Mouse (Mus musculus): ENCODE measurements around the gene Prkca. TPM values are rescaled to one million over a fixed set of nuclear protein-coding genes. Genes with fewer than 3 reads are reported as not detected.

The Prkca gene
- total RNA-seq, 1 experiment from 2014 or later: 10.1 TPM

DNA sequence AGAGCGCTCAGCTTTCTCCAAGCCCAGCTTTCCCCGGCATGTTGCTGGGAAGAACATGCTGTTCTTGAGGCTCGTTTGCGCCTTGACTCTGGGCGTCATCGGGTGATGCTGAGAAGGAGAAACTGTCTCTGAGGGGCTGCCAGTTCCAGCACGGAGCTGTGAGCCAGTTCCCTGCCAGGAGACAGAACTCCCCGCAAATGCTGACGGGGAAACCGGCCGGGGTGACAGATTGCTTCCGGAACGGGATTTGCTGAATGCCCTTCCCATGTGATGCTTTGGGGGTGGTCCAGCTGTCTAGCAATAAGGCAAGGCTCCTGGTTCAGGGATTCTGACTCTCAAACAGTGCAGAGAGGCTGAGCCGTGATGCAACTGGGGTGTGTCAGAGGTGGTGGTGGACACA is 320.5 kb downstream of the Prkca start:
- ATAC-seq (ENCODE audit: extremely low read depth, insufficient number of reproducible peaks, low FRiP score, poor library complexity, severe bottlenecking): no peak

DNA sequence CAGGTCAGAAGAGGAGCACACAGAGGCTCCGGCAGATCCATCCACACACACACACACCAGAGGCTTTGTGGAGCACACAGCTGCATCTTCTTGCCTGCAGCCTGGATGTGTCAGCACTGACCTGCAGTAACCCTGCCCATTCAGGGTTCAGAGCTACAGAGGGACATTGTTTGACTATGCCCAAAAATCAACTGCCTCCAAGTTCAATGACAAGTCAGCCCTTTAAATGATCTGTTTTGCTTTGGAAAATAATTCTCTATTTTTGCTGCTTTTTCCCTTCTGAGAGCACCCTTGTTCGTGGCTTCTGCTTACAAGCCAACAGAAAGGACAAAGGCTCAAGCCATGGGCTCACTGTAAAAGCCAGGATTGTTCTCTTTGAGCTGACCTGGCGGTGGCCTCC is 322.8 kb downstream of the Prkca start:
- ATAC-seq (ENCODE audit: extremely low read depth, insufficient number of reproducible peaks, low FRiP score, poor library complexity, severe bottlenecking): no peak

- ATAC-seq (ENCODE audit: extremely low read depth, insufficient number of reproducible peaks, low FRiP score, poor library complexity, severe bottlenecking): no peak
These were observed 328.4 kb downstream of the Prkca start for GRCm38 (mm10) chr11:108015284-108015683.

DNA sequence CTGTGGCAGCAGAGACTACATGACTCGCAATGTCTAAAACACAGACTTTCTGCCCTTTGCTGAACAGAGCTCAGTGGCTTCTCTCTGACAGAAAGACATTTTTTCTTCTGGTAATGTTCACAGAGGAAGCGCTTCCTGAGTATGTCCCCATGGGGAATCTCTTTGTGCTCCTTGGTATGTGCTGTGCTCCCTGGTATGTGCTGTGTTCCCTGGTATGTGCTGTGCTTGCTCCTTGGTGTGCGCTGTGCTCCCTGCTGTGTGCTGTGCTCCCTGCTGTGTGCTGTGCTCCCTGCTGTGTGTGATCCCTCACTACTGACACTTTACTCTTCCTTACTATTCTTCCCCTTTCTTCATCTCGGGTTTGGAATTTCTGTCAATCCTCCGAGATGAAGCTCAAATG is 330.3 kb downstream of the Prkca start:
- no peak for ATAC-seq (ENCODE audit: extremely low read depth, insufficient number of reproducible peaks, low FRiP score, poor library complexity, severe bottlenecking)

DNA sequence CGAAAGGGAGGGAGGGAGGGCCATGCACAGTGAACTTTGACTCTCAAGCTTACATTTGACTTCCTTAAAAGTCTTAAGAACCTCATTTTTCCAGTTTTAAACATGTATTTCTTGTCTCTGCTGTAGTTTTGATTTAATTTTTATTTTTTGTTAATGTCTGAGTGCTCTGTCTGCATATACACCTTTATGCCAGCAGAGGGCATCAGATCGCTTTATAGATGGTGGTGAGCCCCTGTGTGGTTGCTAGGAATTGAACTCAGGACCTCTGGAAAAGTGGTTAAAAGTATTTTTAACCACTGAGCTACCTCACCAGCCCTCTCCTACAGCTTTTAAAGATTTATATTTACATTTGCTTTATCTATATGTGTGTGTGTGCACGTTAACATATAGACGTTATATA is 333.3 kb downstream of the Prkca start:
- no peak for ATAC-seq (ENCODE audit: extremely low read depth, insufficient number of reproducible peaks, low FRiP score, poor library complexity, severe bottlenecking)

- no peak for ATAC-seq (ENCODE audit: extremely low read depth, insufficient number of reproducible peaks, low FRiP score, poor library complexity, severe bottlenecking)
These were observed 344.8 kb downstream of the Prkca start for GRCm38 (mm10) chr11:107998891-107999290.

- no peak for ATAC-seq (ENCODE audit: extremely low read depth, insufficient number of reproducible peaks, low FRiP score, poor library complexity, severe bottlenecking)
These were observed 346.6 kb downstream of the Prkca start for GRCm38 (mm10) chr11:107996896-107997670.

GRCm38 (mm10) chr11:107994487-107994886 is 349.2 kb downstream of the Prkca start:
- ATAC-seq (ENCODE audit: extremely low read depth, insufficient number of reproducible peaks, low FRiP score, poor library complexity, severe bottlenecking): no peak

GRCm38 (mm10) chr11:107993792-107994191 is 349.9 kb downstream of the Prkca start:
- ATAC-seq (ENCODE audit: extremely low read depth, insufficient number of reproducible peaks, low FRiP score, poor library complexity, severe bottlenecking): no peak

- no peak for ATAC-seq (ENCODE audit: extremely low read depth, insufficient number of reproducible peaks, low FRiP score, poor library complexity, severe bottlenecking)
These were observed 351.2 kb downstream of the Prkca start for GRCm38 (mm10) chr11:107992500-107992899.

DNA sequence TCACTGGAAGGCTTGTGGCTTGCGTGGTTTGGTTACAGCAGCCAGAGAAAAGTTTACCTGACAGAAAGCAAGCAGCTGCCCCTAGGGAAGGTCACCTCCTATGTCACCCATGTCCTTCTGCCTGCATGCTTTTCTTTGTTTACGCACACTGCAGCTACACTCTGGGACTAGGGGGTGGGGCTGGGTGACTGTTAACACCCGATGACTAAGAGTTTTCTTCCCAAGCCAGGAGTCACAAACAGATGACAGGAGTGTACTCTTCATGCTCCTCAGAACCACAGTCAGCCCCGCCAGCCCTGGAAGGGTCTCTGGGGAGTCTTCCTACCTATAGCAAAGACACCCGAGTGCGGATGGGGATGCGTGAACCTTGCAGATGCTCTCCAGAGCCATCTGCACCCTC is 351.7 kb downstream of the Prkca start:
- ATAC-seq (ENCODE audit: extremely low read depth, insufficient number of reproducible peaks, low FRiP score, poor library complexity, severe bottlenecking): no peak

DNA sequence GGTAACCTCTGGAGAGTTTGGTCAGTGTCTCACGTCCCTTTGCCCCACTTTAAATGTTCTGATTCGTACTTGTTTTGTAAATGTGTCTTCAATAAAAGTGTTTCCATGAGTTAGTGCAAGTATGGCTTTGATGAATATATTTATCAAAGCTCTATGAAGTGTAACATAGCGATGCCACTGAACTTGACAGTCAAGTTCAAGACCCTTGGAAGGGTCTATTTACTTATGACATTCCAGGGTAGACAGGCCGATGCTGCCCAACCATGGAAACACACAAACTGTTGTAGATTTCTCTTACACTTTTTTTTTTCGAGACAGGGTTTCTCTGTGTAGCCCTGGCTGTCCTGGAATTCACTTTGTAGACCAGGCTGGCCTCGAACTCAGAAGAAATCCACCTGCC is 354.5 kb downstream of the Prkca start:
- no peak for ATAC-seq (ENCODE audit: extremely low read depth, insufficient number of reproducible peaks, low FRiP score, poor library complexity, severe bottlenecking)

- ATAC-seq (ENCODE audit: extremely low read depth, insufficient number of reproducible peaks, low FRiP score, poor library complexity, severe bottlenecking): no peak
These were observed 357.8 kb downstream of the Prkca start for GRCm38 (mm10) chr11:107985941-107986340.

DNA sequence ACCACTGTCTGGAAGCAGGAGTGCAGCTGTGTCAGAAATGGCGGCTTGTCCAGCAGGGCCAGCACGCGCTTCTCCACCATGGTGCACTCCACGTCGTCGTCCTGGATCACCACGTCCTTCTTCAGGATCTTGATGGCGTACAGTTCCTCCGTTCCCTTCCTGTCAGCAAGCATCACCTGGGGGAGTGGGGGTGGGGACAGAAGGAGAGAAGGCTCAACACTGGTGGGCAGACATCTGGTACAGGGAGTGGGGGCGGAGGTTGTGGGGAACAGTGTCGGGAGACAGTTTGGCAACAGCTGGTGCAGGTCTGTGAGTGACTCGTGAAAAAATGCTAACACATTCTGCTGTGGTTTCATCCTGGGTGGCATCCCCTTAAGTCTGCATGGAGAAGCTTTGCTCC is 359.8 kb downstream of the Prkca start:
- ATAC-seq (ENCODE audit: extremely low read depth, insufficient number of reproducible peaks, low FRiP score, poor library complexity, severe bottlenecking): no peak

- no peak for ATAC-seq (ENCODE audit: extremely low read depth, insufficient number of reproducible peaks, low FRiP score, poor library complexity, severe bottlenecking)
These were observed 360.5 kb downstream of the Prkca start for GRCm38 (mm10) chr11:107983224-107983623.

GRCm38 (mm10) chr11:107982225-107982896 is 361.4 kb downstream of the Prkca start:
- no peak for ATAC-seq (ENCODE audit: extremely low read depth, insufficient number of reproducible peaks, low FRiP score, poor library complexity, severe bottlenecking)

DNA sequence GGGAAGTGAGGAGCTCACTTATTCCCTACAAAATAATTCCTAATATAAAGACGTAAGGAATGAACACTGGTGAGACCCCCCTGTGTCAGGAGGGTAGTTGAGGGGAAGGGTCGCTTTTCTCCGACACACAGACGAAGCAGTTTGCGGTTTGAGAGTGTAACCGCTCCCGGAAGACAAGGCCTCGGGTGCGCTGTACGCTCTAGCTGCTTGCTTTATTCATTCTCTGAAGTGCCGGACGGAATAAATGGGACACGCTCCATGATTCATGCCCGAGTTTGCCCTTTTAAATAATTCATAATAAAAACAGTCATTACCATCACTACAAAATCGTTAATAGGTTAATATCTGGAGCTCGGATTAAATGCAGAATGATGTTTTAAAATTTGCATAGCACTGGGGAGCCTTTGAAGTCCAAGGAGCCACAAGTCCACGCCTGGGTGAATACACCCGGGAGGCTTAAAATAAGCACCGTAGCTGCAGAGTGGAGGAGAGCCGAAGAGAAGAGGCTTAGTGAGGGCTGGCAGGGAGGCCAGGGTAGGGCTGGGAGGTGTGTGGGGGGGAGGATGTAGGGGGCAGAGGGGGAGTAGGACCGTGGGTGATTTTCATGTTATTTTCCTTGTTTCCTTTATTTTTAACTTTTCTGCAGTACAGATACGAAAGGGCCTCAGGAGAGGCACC is 364.1 kb downstream of the Prkca start:
- ATAC-seq (ENCODE audit: extremely low read depth, insufficient number of reproducible peaks, low FRiP score, poor library complexity, severe bottlenecking): no peak

DNA sequence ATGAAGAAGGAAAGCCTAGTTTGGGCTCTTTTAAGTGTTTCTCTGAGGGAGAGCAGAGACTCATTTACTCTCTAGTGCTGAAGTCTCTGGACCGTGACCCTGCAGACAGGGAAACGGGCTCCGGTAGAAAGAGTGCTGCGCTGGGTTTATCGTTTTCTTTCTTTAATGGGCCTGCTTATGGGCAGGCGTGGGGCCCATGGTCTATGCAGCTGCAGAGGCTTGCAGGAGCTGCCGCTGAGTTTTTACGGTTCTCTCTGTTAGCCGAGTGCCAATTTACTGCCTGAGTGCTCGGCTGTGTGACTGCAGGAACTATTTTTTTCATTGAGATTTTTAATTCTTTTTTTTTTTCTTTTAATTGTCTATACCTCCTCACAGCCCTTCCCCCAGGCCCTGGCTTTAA is 373.8 kb downstream of the Prkca start:
- ATAC-seq (ENCODE audit: extremely low read depth, insufficient number of reproducible peaks, low FRiP score, poor library complexity, severe bottlenecking): no peak

DNA sequence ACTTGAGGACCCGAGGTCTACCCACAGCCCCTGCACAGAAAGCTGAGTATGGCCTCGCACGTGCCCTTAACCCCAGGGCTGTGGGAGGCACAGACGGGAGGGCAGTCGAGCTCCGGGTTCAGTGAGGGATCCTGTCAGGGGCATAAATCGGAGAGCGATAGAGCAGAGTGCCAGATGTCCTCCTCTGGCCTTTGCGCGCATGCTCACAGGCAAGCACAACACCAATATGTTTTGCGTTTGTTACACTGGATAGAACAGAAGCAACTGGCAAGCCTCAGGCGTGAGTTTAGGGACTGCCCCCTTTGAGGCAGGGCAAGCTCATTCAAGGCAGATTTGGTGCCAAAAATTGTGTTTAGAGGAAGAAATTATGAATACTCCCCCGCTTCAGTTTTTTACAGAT is 375.6 kb downstream of the Prkca start:
- ATAC-seq (ENCODE audit: extremely low read depth, insufficient number of reproducible peaks, low FRiP score, poor library complexity, severe bottlenecking): no peak

GRCm38 (mm10) chr11:107966229-107966628 is 377.5 kb downstream of the Prkca start:
- ATAC-seq (ENCODE audit: extremely low read depth, insufficient number of reproducible peaks, low FRiP score, poor library complexity, severe bottlenecking): no peak

Measured in neutrophil, adult 5-6 weeks (primary cell).